Mouse (Mus musculus) heart, adult 9 months (tissue): ENCODE data around the gene Ttc39b.
A peak's percentile ranks its signal among the peaks of the same experiment; 100 is the strongest.

Experiments
- DNase-seq, 2 experiments: peaks; one replicate each; pipeline ENCODE4 v3.0.0; 2022; ENCODE audit warnings: low spot score in 2 of 2

Ttc39b gene

DNA sequence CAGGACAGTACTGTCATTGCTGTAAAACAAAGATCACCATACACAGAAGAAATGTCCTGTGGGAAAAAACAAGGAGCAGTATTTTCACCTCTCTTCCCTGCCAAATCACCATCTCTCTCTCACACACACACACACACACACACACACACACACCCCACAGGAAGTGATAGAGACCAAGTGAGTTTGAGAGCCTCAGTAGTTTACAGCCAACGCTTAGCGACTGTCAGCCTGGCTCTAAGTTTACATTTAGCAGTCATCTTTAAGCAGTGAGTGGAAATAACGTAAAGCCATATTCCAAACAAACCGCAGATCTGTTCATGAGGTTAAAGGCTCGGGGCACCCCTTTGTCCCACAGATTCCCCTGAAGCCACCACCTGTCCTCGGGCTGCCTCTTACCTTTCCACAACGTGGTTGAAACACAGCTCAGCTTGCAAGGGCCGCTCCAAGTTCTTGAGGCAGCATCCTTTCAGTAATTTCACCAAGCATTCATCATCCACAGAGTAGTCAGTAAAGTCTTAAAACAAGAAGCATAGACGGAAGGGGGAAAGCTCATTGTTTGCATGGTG lies 91.7 kb downstream of the Ttc39b start:
- DNase-seq = no peak

DNA sequence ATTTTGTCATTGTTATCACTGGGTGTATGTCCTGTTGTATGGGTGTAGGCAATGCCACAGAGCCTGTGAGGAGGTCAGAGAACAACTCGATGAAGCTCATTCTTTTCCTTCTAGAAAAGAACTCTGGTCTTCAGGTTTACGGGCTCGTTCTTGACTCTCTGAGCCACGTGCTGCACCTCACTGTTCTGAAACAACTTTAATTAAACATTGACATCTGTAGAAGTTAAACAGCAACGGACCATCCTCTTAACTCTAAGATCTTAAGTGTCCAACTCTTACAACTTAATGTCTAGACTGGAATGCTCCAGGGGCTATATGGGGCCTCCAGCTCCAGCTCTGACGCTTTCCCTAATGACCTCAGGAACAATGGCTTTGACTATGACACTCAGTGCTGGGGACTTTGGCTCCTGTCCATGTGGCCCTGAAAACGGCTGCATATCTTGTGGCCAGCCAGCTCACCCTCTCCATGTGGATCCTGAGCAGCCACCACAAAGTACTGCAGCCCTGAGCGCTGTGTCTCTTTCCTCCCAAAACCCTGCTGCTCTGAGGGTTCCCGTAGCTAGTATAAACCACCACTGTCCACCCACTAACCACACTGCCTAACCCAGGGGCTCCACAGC lies 95.3 kb downstream of the Ttc39b start:
- no peak for DNase-seq

DNA sequence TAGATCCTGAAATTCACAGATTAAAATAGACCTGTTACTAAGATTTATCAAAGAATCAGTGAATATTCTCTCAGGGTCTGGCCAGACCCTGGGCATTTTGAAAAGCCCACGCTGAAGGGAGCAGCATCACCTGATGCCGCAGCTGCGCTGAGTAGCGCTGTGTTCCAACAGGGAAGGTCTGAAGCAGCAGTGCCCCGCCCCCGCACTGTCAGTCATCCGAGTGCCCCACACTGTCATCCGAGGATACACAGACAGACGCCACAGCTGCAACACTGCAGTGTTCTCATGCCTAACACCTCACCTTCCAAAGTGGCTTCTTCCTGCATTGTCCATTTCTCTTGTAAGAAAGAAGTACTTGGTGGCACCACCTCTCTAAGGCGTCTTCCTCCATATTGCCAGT lies 96.0 kb downstream of the Ttc39b start:
- no peak for DNase-seq

DNA sequence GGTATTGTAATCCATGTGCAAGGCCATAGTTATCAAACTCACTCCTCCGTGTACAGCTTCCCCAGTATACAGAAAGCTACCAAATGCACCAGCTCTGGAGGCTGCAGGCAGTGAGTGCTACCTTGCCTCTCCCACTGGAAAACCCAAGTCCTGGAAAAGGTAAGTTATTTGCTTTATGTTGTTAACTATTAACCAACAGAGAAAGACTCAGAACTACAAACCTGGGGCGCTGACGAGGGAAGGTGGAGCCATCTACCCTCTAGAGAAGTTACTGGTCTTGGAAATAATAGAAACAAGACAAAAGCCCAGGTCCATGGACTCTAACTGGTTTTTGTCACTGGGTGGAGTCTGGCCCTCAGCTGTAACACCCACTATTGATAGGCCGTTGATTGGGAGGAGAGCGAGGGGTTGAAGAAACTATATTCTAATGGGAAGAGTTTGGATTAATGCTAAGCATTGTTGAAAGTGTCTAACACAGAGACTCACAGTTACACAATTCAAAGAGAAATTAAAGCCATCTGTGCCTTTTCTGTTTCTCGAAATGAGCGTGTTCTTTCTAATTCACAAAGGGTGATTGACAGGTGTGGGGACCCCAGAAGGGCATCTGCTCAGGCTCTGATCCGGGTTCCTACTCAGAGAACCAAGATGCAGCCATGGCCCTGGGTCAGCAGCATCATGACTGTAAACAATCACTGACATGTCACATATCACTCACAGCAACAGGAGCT lies 98.3 kb downstream of the Ttc39b start:
- no peak for DNase-seq

DNA sequence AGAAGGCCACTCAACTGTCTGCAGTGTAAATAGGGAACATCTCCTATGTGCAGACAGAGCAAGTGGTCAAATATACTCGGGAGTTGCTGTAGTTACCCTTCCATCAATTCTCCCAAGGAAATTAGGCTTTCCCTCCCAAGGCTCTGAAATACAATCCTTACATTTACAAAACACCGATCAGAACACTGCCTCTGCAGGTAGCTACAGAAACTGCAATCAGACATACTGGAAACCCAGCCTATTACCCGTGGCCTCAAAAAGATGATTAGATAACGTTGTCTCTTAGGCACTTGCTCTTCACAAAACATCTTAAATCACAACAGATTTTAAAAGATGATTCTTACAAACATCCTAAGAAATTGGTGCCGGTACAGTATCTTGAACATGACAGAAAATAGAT lies 99.8 kb downstream of the Ttc39b start:
- DNase-seq = no peak

DNA sequence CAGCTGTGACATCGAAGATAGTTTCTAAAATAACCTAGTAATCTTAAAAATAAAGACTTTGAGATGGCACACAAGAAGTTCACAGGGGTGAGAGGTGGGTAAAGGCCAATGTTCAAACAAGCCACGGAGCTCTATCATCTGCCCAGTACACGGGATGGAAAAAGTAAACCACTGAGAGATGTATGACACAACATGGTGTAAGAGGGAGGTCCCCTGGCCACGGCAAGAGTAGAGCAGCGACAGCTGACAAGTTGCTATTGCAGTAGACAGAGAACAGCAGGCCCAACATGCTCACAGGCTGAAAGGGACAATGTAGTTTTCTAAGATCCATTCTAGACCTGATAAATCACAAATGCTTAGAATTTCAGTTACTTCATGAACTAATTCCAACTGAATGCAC lies 100.9 kb downstream of the Ttc39b start:
- DNase-seq = no peak

DNA sequence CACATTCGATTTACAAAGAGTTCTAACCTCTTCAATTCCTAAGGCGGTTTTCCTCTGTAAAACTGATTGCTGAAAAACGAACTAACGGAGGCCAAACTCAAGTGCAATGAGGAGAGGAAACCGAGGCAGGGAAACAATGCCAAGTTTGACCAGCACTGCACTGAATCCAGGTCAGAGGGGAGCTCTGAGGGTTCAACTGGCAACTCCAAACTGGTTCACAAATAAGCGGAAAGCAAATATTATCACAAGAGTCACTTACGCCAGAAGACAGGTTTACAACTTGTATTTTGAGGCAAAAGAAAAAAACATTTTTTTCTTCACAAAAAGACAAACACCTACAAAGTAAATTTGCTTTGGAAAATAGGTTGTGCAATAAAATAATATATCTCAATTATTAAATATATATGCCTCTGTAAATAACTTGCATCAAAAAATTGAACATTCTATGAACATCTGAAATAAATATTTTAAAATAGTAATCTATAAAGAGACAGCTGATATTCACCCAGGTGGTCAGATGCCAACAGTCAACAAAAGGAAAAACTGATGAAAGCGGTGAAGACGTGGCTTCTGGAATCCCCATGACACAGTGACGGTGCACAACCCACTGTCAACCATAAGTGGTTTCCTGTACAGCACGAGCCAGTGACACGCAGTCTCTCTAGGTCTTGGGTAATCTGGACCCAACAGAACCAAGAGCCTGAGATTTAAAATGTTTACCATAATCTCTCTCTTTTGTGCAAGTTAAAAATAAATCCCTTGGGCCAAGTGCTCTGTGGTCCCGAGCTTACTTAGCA lies 103.1 kb downstream of the Ttc39b start:
- DNase-seq = no peak

DNA sequence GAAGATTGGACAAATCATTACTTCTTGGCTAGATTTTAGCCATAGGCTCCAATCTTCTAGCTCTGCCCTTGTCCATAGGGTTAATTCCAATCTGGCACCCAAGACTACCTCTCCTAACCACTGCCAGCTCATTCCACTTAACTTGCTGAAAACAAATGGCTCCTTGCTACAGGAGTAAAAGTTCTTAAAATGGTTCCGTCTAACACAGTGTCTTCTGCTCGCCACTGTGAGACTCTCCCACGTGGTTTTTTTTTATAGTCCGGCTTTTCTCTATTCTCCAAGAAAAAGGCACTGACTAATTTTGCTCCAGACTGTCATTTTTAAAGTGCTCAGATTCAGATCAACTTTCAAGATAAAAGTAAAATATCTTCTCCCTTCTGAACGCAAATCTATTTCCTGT lies 104.8 kb downstream of the Ttc39b start:
- no peak for DNase-seq

DNA sequence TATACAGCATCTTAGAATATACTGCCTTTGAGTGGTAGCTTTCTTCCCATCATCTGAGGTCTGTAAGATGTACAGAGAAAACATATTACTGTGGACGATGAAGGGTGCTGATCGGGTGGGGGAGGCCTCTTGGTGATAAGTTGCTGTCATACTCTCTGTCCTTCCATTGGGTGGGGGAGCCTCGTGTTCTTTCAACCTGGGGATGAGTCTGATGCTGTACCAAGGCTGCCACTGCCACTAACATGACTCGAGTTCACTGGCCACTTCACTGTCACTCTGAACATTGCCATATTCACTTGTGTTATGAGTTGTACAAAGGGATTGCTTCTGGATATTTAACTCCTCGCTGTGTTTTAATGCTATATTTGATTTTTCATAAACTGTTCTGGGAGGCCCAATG lies 106.9 kb downstream of the Ttc39b start:
- DNase-seq = no peak

DNA sequence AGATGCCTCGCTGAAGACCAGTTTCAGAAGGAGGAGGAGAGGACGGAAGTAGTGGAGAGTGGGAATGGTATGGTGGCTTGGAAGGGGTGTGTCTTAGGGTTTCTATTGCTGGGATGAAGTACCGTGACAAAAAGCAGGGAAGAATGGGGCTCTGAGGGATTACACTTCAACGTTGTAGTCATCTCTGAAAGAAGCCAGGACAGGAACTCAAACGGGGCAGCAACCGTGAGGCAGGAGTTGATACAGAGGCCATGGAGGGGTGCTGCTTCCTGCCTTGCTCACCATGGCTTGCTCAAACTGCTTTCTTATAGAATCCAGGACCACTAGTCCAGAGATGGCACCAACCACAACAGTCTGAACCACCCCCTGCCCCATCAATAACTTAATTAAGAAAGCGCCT lies 107.7 kb downstream of the Ttc39b start:
- DNase-seq = no peak

DNA sequence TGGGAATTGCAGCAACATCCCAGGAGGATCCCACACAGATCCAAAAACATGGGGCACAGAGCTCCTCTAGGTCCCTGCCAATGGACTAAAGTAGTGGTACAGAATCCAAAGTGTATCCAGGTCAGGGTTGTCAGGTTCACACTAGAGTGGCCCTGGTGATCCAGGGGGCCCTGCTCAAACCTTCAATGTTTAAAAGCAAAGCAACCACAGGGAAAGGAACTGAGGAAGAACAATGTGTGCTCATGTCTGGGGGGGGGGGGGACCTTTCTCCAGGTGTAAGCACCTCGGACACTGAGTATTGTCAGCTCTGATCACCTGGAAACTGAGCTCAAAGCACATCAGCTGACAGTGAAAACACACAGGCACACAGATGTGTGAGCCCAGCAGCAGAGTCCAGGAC lies 108.3 kb downstream of the Ttc39b start:
- no peak for DNase-seq

DNA sequence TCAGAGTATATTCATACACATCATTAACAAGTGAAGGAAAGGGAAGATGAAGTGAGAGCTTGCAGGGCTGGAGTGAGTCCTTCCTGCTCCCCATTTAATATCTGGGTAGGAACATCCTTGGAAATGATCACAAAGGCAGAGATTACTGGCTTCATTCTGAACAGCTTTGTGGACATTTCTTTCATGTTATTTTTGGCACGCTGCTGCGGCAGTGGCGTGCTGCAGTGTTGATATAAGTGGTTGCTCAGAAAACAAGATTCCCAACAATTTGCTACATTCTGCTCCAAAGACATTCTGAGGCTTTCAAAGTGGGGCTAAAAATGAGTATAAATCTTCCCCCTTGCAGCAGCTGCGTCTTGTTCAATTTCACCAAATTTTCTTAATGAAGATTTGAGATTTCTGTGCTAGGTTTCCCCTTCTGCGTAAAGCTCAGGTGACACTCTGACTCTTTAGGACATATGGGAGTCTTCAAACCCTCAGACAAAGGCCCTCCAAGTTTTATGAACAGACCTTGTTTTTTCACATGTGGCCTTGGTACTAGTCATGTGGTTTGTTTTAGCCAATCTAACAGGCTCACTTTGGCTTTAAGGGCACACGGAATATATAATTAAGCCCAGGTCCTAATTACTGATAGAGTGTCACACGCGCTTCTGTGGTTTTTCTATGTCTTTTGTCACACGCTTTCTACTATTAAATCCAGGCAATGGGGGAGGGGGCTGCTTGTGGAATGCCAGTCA lies 109.1 kb downstream of the Ttc39b start:
- peak; percentile 4 to 11 for DNase-seq

DNA sequence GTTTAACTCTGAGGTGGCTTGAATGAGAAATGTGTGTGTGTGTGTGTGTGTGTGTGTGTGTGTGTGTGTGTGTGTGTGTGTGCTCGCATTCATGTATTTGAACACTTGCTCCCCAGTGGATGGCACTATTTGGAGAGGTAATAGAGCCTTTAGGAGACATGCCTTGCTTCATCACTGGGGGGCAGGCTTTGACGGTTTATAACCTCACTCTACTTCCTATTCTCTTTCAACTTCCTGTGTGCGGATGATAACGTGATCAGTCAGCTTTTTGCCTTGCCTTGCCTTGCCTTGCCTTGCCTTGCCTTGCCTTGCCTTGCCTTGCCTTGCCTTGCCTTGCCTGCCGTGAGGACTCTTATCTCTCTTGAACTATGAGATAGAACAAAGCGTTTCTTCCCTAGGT lies 110.3 kb downstream of the Ttc39b start:
- no peak for DNase-seq

DNA sequence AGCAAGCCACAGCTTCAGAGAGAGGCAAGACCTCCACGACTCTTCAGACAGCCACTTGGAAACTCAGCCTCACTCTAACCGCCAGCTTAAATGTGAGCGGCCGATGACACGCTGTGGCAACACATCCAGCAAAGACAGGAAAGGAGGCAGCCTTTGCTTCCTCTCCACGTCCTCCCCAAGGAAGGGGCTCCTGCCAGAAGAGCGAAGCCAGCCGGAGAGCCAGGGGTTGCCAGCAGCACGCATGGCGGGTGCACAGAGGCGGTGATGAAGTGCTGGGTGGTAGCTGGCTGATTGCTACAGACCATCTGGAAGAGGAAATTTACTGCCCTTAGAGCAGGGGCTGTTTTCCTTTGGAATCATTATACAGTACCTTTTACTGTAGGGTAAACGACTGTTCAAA lies 112.3 kb downstream of the Ttc39b start:
- no peak for DNase-seq

DNA sequence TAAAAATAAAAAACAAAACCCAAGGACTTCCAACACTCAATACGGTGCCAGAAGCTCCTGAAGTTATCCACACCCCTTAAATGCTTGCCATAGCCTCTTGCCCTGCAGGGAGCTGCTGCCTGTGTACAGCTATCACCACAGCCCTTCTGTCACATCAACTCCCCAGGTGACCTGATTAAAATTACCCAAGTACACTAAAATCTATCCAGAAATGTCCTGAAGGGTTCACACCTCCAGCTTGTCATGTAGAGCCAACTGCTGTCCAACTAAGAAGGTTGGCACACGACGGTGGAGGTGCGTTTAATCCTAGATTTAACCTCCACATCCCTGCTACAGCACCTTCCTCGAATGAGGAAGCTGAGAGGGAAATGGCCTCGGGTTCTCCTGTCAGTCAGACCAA lies 113.6 kb downstream of the Ttc39b start:
- no peak for DNase-seq

DNA sequence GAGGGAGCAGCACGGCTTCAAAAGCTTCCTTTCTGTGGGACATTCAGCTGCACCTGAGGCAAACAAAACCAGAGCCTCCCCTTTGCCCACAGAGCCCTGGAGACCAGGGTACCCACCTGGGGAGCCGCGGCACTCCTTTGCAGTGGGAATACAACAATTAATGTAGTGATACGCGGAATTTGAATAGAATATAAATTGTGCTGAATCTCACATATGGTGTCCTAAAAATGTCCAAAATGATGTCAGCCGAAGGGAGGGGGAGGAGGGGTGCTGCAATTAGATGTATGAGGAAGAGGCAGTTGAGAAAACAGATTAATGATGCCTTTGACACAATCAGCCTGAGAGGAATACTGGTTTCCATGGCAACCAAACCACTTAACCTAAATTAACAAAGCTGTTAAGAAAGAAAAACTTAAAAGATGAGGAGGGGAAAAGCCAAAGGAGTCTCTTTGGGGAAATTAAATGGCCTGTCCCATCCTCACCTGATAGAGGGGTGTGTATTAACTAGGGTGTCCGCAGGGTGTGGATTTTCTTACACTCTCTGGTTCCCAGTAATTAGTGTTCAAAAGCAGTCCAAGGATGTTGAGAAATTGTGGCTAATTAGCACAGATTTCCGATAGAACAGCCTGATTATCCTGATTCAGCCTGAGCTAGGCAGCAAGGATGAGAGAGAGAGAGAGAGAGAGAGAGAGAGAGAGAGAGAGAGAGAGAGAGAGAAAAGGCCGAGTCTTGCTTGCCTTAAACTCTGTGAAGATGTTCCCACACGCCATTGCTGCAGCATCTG lies 117.1 kb downstream of the Ttc39b start:
- DNase-seq = no peak

DNA sequence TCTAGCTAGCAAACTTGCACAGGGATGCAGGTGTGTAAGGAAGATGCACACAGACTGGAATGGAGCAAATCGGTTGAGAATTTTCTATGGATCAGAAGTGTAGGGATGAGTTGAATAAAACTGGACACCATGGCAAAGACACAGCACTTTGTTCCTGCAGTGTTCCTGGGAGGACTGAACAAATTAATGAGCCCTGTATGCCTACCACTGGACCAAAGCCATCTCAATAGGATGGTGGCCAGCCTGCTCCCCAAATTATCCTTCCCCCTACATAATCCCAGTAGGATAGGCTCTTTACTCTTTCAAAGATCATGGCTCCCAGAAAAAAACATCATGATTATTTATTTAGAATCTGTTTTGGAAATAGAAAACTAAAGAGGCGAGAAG lies 117.6 kb downstream of the Ttc39b start:
- no peak for DNase-seq

DNA sequence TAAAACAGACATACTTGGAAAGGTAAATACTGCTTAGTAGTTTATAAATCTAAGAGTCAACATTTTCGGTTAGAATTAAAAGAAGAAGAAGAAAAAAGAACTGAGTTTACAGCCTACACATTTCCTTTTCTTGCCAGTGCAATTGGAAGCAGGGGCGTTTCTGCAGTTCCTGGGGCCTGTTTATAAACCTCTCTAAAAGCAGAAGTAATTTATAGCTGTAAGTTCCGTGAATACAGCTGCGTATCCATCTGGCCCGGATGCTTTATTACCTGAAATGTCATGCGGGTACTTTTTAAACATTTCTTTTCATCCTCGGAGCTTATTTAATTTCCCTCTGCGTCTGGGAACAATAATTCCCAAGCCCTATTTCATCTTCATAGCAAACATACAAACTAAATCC lies 124.7 kb downstream of the Ttc39b start:
- DNase-seq = no peak

DNA sequence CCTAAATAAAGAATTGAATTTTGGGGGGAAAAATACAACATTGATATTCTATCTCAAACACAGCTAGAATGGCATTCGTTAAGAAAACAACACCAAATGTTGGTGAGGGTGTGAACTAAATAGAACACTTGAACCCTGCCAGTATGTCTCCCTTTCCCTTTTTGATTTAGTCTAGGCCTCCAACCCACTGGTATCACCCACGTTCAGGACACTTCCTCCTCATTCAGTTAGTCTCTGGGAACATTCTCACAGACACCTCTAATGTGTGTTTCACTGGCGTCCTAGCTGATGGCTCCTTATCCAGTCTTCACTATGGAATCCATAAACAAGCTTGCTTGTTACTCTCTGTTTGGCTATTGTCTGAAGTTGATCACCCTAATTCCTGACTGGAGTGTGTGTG lies 125.9 kb downstream of the Ttc39b start:
- DNase-seq = no peak

DNA sequence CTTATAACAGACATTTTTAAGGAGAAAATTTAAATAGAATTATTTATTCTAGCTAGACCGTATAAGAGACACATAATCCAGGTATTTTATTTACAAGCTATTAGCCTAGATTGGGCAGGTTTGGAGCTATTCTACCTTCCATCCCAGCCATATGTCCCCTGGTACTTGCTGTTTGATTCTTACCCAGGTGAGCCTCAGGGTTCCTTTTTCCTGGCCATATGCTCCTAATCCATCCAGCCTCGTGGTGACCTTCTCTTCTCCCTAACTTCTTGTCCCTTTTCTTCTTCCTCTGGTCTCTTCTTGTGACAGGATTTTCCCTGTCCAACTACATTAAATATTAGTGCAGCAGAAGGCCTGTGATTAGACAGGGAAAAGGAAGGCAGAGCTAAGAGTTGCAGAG lies 134.3 kb downstream of the Ttc39b start:
- no peak for DNase-seq

DNA sequence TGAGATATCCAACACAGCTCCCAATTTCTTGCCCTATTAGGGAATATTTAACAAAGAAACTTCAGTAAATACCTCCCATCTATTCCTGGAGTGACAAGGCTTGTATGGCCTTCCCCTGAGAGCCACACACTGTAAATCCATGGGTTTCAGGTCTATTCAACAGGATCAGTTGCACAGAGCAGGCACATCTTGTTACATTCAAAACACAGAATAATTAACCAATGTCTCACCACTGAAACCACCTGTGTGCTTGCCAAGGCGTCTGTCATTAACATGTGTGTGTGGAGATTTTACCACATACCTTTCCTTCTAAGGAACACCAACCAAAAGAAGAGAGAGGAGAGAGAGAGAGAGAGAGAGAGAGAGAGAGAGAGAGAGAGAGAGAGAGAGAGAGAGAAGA lies 136.7 kb downstream of the Ttc39b start:
- DNase-seq = no peak
